Mouse (Mus musculus): ENCODE measurements around the gene Yaf2.
"Not testable (repeated sequence)": the region's sequence is repeated elsewhere in the genome, so short reads cannot be mapped to it uniquely, and the experiment has no call there.

Gene Yaf2

DNA sequence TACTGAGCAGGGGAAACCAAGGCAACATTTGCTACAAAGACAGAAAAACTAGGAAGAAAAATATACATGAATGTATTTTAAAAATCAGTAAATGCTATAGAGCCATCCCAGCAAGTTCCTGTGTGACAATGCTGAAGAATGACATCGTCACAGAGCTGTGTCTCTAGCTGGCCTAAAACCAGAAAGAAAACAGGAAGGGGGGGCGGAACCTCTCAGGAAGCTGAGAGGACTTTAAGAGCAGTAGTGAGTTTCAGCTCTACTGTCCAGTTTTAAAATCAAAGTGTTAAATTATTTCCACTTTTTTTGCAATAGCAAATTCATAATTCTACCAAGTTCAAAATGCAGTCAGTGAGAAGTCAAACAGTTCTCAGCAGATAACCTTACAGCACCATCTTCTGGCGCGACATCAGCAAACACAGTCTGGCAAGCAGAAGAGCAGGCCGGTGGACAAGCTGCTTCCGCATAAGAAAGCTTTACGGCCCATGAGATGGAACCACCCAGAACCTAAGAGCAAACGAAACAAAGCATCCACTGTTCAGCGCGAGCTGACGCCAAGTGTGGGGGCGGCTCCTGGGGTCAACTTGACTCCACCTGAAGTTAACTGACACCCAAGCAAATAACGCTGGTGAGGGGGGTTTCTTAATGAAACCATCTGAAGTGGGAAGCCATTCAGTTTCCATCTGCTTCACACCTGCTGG is 85.0 kb downstream of the Yaf2 start:
- DNase-seq (ENCODE audit: low spot score) = no peak

DNA sequence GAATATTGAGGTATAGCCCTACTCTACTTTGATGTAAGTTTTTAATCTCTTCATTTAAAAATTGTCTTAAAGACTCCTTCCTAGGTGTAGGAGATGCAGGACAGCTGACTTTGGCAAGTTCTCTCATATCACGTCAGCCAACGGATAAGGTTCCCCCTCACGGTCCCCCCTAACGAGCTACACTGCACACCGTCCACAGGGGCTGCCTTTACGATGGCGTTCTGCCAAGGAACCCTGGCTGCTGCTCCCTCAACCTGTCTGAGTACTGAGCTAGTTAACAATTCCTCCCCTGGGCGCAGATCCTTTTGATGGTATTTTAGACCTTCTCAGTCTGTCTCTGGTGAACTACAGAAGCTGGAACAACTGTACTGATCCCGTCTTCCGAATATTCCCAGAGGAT is 93.5 kb downstream of the Yaf2 start:
- DNase-seq (ENCODE audit: low spot score) = no peak

DNA sequence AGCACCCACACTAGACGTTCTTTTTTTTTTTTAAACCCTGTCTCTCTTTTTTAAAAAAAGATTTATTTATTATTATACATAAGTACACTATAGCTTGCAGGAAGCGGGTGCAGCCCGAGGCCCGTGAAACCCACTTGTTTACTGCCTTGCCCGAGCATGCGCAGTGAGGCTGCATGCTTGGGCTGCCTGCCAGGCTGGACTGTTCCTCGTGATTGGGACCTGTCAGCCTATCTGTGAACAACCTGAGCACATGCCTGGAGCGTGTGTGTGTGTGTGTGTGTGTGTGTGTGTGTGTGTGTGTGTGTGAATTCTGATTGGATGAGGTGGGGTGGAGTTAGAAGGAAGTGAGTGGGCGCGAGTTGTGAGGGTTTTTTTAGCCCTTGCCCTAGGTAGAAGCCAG is 100.3 kb downstream of the Yaf2 start:
- not testable (repeated sequence) for DNase-seq (ENCODE audit: low spot score)
